Mouse (Mus musculus): ENCODE measurements around the gene Crygf. TPM values are rescaled to one million over a fixed set of nuclear protein-coding genes. Genes with fewer than 3 reads are reported as not detected.

Crygf gene
- not detected in 2 replicates for polyA plus RNA-seq (2012)

DNA sequence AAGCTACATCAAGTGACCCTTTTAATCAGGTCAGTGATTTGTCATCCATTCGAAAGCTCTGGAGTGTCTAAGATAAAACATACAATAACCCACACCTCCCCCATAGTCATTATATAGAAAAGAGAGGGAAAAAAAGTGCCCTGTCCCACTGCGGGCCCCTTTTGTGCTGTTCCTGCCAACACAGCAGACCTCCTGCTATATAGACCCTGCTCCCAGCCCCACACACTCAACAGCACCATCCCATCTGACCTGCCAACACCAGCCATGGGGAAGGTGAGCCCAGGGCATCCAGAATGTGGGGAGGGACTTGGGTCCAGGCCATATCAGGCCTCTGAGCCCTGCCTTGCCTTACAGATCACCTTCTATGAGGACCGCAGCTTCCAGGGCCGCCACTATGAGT, at the start of gene Crygf:
Gene Crygf (plus strand): TSS at position 227 of the 400 bp plus-strand sequence.

Other genes with a start within 250 kb of the Crygf start
- gene Map2, start 248.8 kb downstream of the Crygf start, polyA plus RNA-seq (2012): 0.10 and 0.44 TPM in 2 replicates